Mouse (Mus musculus) liver, adult 2 months (tissue): Measurements from ENCODE around the gene Mcu. TPM values are rescaled to one million over a fixed set of nuclear protein-coding genes. Genes with fewer than 3 reads are reported as not detected.

Experiments
- DNase-seq: peaks from one replicate; pipeline ENCODE4 v3.0.0-alpha.2; 2011; ENCODE audit warnings: low read depth, low spot score; ENCODE audit errors: extremely low read depth
- H3K27ac ChIP-seq: fragments of 200-500 bp; replicated peaks from 2 replicates; pipeline ENCODE4 v1.5.1; 2012; ENCODE audit warnings: low read depth, mild to moderate bottlenecking, control low read depth, inconsistent platforms, low read length; ENCODE audit not compliant: insufficient read depth
- H3K27me3 ChIP-seq: fragments of 200-500 bp; 2 replicates; pipeline ENCODE4 v1.6.1; 2012; ENCODE audit warnings: mild to moderate bottlenecking, moderate library complexity, low read length, inconsistent platforms; ENCODE audit not compliant: control insufficient read depth, insufficient read depth
- H3K36me3 ChIP-seq: fragments of 200-500 bp; 2 replicates; pipeline ENCODE4 v1.6.1; 2012; ENCODE audit warnings: low read length, inconsistent platforms; ENCODE audit not compliant: control insufficient read depth, insufficient read depth
- H3K4me1 ChIP-seq: fragments of 200-500 bp; 2 replicates; pipeline ENCODE4 v1.6.1; 2011; ENCODE audit warnings: low read length; ENCODE audit not compliant: control insufficient read depth, insufficient read depth
- H3K4me3 ChIP-seq: fragments of 200-500 bp; 2 replicates; pipeline ENCODE4 v1.5.1; 2011; ENCODE audit warnings: low read depth, mild to moderate bottlenecking, control low read depth, low read length, moderate library complexity; ENCODE audit not compliant: insufficient read depth
- H3K79me2 ChIP-seq: fragments of 200-500 bp; 2 replicates; pipeline ENCODE4 v1.6.1; 2012; ENCODE audit warnings: inconsistent platforms, mild to moderate bottlenecking, low read length, moderate library complexity; ENCODE audit not compliant: control insufficient read depth, insufficient read depth
- H3K9ac ChIP-seq: fragments of 200-500 bp; 2 replicates; pipeline ENCODE4 v1.6.1; 2012; ENCODE audit warnings: low read depth, mild to moderate bottlenecking, control low read depth, inconsistent platforms, low read length
- CTCF ChIP-seq: fragments of 200-500 bp; IDR thresholded peaks from 2 replicates; pipeline ENCODE4 v1.5.1; 2011; ENCODE audit warnings: low read depth, low read length, control low read depth
- POLR2A ChIP-seq: fragments of 200-500 bp; IDR thresholded peaks from 2 replicates; pipeline ENCODE4 v1.6.1; 2011; ENCODE audit warnings: low read length, control low read depth; ENCODE audit not compliant: insufficient read depth; ENCODE audit errors: extremely low read depth
- WGBS: fragments of 180-500 bp; shearing (Covaris S2); methylation state at CpG from one replicate; pipeline ENCODE4 v1.1.7; 2018; 5-methylcytosine and 5-hydroxymethylcytosine counted together
- polyA plus RNA-seq: library from polyadenylated mRNA; depleted of rRNA; stranded (reverse); fragments of >200 nt; gene quantifications from 2 replicates; pipeline ENCODE4 v1.2.3, GENCODE M21; 2012
- total RNA-seq: library from RNA; depleted of rRNA; stranded (reverse); fragments of >200 nt; gene quantifications from 2 replicates; pipeline ENCODE4 v1.2.3, GENCODE M21; 2014

Mcu gene
- total and polyA plus RNA-seq, 2 experiments = 11.5 to 12.9 TPM

GRCm38 (mm10) chr10:59527311-59527710, 89.2 kb downstream of the Mcu start:
- Histone ChIP-seq H3K27ac (no peak overlapping the region), H3K4me3 (no peak overlapping the region), H3K27me3 (no peaks in the 10 kb centered on the region), H3K79me2 (peaks cover 14% of the 10 kb centered on the region; the same call in 1 of the 2 replicates), H3K4me1 (peaks cover 12% of the 10 kb centered on the region), H3K9ac (no peak overlapping the region), H3K36me3 (no peaks in the 10 kb centered on the region)
- WGBS = 95% methylated on average over 11 of the region's 11 CpGs
- no peak for DNase-seq
- no peak for TF ChIP-seq CTCF
- no peak for TF ChIP-seq POLR2A

GRCm38 (mm10) chr10:59524675-59525074, 91.8 kb downstream of the Mcu start:
- Histone ChIP-seq H3K4me1 (peaks cover 16% of the 10 kb centered on the region), H3K27me3 (no peaks in the 10 kb centered on the region), H3K79me2 (peaks cover 10% of the 10 kb centered on the region; the same call in 1 of the 2 replicates), H3K4me3 (no peak overlapping the region), H3K27ac (peak overlapping the region; percentile 28), H3K9ac (no peak overlapping the region), H3K36me3 (no peaks in the 10 kb centered on the region)
- WGBS = 42% methylated on average over 5 of the region's 5 CpGs
- TF ChIP-seq CTCF = no peak
- TF ChIP-seq POLR2A = no peak
- peak; percentile 94 for DNase-seq

- no peak overlapping the region for H3K9ac ChIP-seq
- peaks cover 16% of the 10 kb centered on the region for H3K4me1 ChIP-seq
- no peaks in the 10 kb centered on the region for H3K36me3 ChIP-seq
- TF ChIP-seq POLR2A = no peak
- no peak for TF ChIP-seq CTCF
- H3K79me2 ChIP-seq = peaks cover 4% of the 10 kb centered on the region; the same call in 1 of the 2 replicates
- peak; percentile 27 for DNase-seq
- H3K27ac ChIP-seq = no peak overlapping the region; the same call in 1 of the 2 replicates
- no peaks in the 10 kb centered on the region for H3K27me3 ChIP-seq
- WGBS = 70% methylated on average over 8 of the region's 8 CpGs
- no peak overlapping the region for H3K4me3 ChIP-seq
Measured at GRCm38 (mm10) chr10:59523826-59524331, 92.6 kb downstream of the Mcu start.

GRCm38 (mm10) chr10:59520701-59521100, 95.8 kb downstream of the Mcu start:
- no peaks in the 10 kb centered on the region for H3K36me3 ChIP-seq
- H3K27me3 ChIP-seq = no peaks in the 10 kb centered on the region
- peaks cover 6% of the 10 kb centered on the region; the same call in 1 of the 2 replicates for H3K79me2 ChIP-seq
- H3K27ac ChIP-seq = no peak overlapping the region
- H3K9ac ChIP-seq = no peak overlapping the region
- no peak for TF ChIP-seq POLR2A
- no peak for TF ChIP-seq CTCF
- WGBS = 39% methylated on average over 2 of the region's 2 CpGs
- H3K4me3 ChIP-seq = no peak overlapping the region
- peak; percentile 88 for DNase-seq
- H3K4me1 ChIP-seq = peaks cover 16% of the 10 kb centered on the region

GRCm38 (mm10) chr10:59519411-59519810, 97.1 kb downstream of the Mcu start:
- 94% methylated on average over 3 of the region's 3 CpGs for WGBS
- H3K4me3 ChIP-seq = no peak overlapping the region
- no peak overlapping the region for H3K27ac ChIP-seq
- DNase-seq = no peak
- no peaks in the 10 kb centered on the region for H3K36me3 ChIP-seq
- TF ChIP-seq CTCF = no peak
- TF ChIP-seq POLR2A = no peak
- no peaks in the 10 kb centered on the region for H3K27me3 ChIP-seq
- no peak overlapping the region for H3K9ac ChIP-seq
- H3K79me2 ChIP-seq = peaks cover 6% of the 10 kb centered on the region; the same call in 1 of the 2 replicates
- peaks cover 6% of the 10 kb centered on the region for H3K4me1 ChIP-seq

- Histone ChIP-seq H3K27me3 (no peaks in the 10 kb centered on the region), H3K79me2 (peaks cover 6% of the 10 kb centered on the region; the same call in 1 of the 2 replicates), H3K9ac (no peak overlapping the region), H3K36me3 (no peaks in the 10 kb centered on the region), H3K4me3 (no peak overlapping the region), H3K4me1 (peaks cover 4% of the 10 kb centered on the region), H3K27ac (no peak overlapping the region)
- no peak for TF ChIP-seq POLR2A
- no peak for TF ChIP-seq CTCF
- WGBS = 89% methylated on average over 13 of the region's 13 CpGs
- no peak for DNase-seq
Measured at GRCm38 (mm10) chr10:59517201-59517600, 99.3 kb downstream of the Mcu start.
